Mouse (Mus musculus) thymus, postnatal 0 days (tissue): ENCODE results near the gene Kcnk7. TPM values are rescaled to one million over a fixed set of nuclear protein-coding genes. Genes with fewer than 3 reads are reported as not detected.
"Not testable (repeated sequence)": the region's sequence is repeated elsewhere in the genome, so short reads cannot be mapped to it uniquely, and the experiment has no call there.

ENCODE experiments used
- DNase-seq: peaks from one replicate; pipeline ENCODE4 v3.0.0-alpha.2; 2015; ENCODE audit warnings: low spot score
- polyA plus RNA-seq: library from polyadenylated mRNA; unstranded; fragments of >200 nt; fragmentation: Nextera tagmentation; extraction: Ambion mirVana; gene quantifications from 2 replicates; pipeline ENCODE4 v1.2.1, GENCODE M21; 2015

Gene Kcnk7
- polyA plus RNA-seq = 0.32 and 0.74 TPM in 2 replicates

GRCm38 (mm10) chr19:5704163-5704800, at the start of gene Kcnk7:
Gene Kcnk7 (plus strand): TSS chr19:5704367.
- DNase-seq = no peak

DNA sequence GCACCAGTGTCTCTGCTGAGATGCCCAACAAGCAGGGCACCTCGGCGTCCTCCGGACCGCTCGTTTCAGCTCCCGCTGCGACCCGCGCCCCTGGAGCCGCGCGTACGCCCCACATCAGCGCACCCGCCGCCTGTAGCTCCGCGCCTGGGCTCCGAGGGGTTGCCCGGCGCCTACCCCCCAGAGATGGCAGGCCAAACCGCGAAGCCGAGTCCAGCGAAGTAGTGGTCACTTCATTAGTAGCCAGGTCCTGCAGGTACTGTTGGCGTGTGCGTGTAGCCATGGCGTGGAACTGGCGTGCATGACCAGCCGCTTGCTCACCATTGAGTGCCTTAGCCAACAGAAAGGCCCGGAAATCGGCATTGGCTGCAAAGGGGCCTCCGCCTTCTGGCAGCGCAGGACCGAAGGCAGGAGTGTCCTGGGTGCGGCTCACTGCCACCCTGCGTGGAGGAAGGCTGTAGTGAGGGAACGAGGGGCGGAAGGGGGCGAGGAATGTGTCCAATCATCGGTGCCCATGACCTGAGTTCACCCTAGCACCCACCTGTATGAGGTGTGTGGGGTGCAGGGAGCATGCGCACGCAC, 49.4 kb upstream of the Kcnk7 start:
- no peak for DNase-seq

DNA sequence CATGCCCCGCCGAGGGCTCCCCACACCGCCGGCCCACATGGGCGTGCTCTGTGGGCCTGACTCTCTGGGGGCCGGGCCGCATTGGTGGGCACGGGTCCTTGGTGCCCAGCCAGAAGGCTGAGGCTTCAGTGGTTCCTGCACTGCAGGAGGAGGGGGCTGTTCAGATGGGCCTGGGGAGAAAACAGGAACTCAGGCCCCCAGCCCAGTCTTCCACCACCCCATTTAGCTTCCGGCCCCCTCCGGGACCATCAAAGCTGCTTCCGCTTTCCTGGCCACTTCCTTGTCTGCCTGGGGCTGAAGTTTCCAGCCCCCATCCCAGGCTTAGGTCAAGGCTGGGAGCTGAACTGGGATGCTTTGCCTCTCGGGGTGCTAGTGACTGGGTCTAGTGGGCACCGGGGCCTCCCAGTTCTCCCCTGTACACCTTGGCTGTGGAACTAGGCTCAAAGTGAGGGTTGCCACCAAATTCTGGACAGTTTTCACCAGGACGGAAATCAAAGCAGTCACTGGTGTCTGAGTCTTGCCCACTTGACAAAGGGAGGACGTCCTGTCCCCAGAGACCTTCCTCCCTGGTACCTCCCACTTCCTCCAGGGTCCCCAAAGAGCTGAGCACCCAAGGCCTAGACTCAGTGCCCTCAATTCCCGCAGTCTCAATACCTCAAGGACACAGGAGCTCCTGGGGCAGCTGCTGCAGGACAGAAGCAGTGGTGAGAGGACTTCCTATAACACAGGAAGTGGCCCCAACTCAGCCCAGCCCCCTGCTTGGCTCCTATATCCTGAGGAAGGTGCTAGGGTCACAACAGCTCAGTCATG, 43.0 kb upstream of the Kcnk7 start:
- DNase-seq = peak; percentile 48

DNA sequence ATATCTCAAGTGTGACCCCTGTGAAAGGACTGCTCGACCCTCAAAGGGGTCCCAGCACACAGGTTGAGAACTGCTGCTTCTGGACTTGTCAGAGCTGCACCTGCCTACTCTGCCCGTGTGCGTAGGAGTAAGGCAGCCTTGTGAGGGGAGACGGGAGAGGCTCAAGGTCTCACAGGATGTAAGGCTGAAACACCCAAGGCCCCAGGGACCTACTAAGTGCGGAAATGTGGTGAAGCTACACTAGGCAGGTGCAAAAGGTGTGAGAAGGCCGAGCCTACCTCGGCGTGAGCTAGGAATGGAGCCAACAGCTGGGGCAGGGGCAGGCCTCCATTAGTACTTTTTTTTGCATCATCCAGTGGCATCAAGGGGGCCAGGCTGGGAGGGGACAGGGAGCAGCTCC, 41.9 kb upstream of the Kcnk7 start:
- peak; percentile 56 for DNase-seq

DNA sequence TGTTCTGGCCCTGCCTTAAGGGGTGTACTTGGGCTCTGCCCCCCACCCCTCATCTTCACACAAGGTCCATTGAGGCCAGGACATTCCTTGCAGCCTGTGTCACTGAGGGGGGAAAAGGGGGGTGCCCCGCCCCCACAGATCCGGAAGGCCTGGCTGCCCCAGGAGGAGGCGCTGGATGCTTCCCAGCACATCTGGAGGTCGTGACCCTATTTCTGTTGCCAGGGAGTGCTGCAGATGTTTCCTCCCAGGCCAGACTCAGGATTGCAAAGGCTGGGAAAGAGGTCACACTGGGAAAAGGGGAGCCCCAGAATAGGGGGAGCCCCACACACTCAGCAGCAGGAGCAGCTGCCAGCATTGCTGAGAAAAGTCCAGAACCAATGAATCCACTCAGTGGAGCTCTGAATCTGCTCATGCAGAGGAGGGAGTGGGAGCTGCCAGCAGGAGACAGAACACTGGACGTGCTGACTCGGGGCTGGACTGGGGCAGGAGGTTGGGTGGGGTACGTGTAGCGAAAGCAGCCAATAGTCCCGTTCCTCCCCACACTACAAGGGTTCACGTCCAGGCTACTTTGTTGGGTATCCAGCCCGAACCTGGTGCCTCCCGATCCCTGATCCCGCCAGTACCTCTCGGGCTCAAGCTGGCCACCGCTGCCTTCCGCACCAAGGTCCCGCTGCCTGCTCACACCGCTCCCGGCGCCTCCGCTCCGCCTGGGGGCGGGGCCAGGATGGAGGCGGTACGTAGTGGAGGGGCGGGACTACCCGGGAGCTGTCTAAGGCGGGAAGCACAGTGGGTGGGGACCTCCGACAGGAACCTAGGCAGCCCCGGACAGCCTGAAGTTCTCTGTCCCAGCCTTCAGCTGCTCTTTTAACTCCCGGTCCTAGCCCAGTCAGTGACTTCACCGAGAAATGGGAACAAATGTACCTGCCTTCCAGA, 40.9 kb upstream of the Kcnk7 start, which contains the start of gene Sipa1:
Sipa1 (minus strand) TSS at position 727 of the 933 bp plus-strand sequence.
- DNase-seq = peak; percentile 93

DNA sequence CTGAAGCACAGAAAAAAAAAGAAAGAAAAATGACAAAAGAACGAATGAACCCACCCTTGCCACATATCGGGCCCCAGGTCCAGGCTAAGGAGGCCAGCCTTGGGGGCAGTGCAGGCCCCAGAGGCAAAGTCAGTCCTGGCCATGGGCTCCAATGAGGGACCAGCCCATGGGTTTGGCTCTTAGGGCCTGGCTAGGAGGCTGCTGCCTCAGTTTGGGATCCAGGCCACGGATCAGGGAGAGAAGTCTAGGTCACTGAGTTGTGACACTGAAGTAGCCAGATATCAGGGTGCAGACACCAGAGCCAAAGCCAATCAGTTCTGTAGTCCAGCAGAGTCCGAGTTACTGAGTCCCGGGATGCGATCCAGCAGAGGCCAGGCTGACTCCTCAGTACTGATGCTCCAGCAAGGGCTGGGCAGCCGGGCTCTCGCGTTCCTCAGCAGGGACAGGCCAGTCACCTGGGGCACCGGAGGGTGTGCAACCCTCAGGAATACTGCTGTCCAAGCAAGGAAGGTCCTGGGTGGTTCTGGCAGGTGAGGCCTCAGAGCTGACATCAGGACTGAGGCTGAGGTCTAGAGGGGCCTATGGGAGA, 39.4 kb upstream of the Kcnk7 start:
- no peak for DNase-seq

DNA sequence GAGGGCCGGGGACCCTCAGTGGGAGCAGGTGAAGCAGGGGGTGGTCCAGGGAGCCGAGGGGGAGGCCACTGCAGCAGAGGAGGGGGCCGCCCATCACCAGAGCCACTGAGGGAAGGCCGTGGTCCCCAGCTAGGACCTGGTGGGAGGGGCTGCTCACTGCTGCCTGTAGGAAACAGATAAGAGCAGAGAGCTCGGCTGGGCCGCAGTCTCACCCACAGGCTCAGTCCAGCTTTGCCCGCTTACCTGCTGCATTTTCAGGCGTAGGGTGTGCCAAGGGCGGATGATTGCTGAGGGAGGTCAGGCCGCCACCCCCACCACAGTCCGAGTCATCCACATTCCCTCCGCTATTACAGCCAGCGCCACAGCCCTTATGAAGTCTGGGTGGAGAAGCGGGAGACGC, 38.7 kb upstream of the Kcnk7 start:
- no peak for DNase-seq

- DNase-seq = no peak
Measured at GRCm38 (mm10) chr19:5666386-5666785, 37.8 kb upstream of the Kcnk7 start.

DNA sequence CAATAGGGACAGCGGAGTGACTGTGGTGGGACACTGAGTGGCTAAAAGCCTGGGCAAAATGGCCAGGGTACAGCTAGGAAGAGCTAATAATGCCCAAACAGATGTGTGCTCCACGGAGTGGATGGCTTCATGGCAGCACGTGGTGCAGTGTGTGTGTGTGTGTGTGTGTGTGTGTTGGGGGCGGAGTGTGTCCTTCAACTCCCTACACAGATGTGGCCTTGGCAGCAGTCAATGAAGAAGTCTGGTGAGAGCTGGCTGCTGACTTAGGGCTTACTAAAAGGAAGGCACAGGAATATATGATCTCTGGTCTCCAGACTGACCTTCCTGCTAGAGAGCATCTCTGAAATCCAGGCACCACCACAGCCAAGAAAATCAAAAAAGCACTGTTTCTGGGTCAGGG, 35.8 kb upstream of the Kcnk7 start:
- no peak for DNase-seq

DNA sequence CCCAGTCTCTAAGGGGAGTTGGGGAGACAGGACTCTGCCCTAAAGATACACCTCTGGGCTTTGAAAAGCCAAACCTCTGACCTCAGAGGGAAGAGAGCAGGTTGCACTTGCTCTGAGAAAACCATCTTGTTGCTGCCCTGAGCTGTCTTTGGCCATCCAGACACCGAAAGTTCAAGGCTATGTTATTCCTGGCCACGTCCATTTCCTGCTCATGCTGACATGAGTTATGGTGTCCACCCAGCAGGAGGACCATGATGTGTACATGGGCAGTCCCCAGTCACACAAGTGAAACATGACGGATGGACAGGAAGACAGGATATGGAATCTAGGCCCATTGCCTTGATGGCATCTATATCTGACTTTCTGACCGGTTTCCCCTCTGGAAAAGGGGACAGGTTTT, 23.7 kb upstream of the Kcnk7 start:
- DNase-seq = no peak

DNA sequence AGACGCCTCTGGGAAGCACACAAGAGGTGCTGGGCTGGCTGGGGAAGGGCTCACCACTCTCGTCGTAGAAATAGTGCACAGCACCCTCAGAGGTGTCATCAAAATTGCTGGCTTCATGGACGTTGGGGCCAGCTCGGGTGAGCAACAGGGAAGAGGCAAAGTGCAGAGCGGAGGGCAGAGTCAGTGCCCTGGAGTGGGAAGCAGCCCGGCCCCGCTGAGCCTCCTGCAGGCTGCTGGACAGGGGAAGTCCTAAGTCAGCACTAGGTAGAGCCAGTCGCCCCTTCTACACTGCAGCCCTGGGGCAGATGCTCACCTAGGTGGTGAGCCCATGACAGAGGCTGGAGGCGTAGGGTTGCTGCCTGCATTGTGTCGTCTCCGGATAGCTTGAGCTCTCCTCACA, 19.9 kb upstream of the Kcnk7 start:
- DNase-seq = no peak

DNA sequence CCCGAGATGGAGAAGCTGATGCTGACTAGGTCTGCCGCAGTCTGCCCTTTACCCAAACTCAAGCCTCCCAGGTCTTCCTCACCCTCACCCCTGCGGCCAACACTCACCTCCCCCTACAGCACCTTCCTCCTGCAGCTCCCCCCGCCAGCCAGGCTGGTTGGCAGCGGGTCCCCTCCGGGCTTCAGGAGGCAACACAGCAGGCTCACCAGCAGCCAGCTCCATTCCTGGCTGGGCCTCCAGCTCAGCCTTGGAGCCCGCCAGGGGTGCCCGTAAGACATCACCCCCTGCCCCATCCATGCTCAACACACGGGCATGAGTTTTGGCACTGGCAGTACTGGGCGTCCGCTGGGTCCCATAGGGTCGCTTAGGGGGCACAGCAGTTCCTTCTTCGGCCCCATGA, 19.2 kb upstream of the Kcnk7 start:
- no peak for DNase-seq

DNA sequence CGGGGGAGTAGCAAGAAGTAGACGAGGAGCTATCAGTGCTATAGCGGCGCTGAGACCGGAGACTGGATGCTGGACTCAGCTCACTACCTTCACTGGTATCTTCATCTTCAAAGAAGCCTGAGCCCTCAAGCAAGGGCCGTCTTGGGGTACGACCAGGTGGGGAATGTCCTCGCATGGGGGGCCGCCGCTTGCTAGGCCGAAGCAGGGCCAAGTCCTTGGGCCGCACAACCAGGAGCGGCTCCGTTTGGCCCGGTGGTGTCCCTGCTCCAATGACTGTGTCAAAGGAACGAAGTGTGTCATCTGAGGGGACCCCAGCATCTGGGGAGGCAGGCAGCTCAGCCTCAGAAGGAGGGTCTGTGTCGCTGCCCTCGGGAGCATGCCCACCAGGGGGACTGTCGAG, 18.7 kb upstream of the Kcnk7 start:
- no peak for DNase-seq

DNA sequence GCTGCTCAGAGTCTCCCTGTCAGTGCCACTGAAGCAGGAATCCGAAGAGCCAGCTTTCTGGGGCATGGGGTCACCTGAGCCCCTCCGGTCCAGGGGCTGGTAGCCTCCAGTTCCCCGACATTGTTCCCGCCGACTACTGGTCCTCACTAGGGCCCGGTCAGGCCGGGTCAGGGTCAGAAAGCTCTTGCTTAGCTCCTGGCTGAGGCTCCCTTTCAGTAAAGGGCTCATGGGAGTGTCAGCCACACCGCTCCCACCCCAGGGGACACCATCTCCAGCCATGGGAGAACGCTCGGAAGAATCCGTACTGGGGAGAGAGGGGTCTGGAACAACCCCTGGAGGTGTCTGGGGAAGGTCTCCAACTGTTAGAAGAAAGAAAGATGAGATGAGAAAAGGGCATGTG, 18.3 kb upstream of the Kcnk7 start:
- DNase-seq = no peak

DNA sequence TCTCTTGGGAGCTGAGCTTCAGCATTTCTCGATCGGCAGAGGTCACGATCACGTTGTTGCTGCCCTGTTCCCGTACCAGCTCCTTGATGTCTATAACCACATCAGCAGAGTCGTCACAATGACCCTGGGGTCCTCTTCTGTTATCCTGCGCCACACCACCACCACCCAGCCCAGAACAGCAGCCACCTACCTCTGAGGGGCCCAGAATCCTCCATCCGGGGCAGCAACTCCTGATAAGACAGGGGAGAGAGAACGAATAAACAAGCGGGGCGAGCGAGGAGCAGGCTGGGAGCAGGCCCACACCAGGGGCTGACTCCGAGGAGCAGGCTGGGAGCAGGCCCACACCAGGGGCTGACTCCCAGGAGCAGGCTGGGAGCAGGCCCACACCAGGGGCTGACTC, 17.7 kb upstream of the Kcnk7 start:
- no peak for DNase-seq

DNA sequence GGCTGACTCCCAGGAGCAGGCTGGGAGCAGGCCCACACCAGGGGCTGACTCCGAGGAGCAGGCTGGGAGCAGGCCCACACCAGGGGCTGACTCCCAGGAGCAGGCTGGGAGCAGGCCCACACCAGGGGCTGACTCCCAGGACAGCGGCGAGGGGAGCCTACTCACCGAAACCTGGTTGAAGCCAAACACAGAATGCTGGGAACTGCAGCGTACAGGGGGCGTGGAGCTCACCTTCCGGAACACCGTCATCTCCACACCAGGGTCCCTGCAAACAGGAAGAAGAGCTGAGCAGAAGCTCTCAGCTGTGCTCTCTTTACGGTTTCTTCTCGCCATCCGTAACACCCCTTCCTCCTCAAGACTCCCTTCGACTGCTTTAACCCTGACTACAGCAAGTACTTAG, 17.2 kb upstream of the Kcnk7 start:
- not testable (repeated sequence) for DNase-seq

GRCm38 (mm10) chr19:5687738-5688137, 16.4 kb upstream of the Kcnk7 start:
- no peak for DNase-seq

GRCm38 (mm10) chr19:5688200-5689087, 15.7 kb upstream of the Kcnk7 start, which contains the start of the genes Map3k11 and Pcnx3:
Gene Map3k11 (plus strand): TSS chr19:5688742.
Gene Pcnx3 (minus strand): TSS chr19:5688908.
- peak; percentile 99 for DNase-seq

DNA sequence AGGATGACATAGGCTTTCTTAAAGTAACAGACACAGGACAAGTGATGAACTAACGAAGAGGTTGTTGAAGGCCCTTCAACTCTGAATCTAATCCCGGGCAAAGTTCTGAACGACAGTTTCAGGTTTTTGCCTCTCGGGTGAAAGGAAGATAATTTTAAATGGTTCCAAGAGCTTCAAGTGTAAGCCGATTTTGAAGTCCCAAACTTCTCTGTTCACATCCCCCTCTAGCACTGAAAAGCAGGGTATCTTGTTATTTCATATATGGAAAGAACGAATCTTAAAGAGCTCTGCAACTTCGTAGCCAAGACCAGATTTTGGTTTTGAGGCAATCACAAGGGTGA, 15.1 kb upstream of the Kcnk7 start:
- DNase-seq = no peak
